Mouse (Mus musculus): ENCODE data around the gene 4930590J08Rik. TPM values are rescaled to one million over a fixed set of nuclear protein-coding genes. Genes with fewer than 3 reads are reported as not detected.

4930590J08Rik gene
- polyA plus RNA-seq, 1 experiment from 2014 or later: not detected

DNA sequence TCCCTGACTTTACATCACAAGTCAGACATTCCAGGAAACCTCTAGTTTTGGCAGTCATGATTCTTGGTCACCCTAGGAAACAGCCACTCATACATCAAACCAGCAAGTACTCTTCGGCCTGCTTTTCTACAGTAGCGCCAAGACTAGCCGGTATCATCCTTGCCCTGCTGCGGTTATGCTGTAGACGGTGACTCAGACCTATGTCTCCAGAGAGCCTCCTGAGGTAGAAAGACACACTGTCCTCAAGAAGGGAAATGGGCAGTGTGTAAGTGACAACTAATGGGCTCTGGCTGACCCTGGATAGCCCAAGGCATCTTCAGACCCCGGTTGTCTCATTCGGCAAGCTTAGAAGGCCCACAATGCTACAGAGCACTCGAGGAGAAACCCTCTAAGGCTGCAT is 62.5 kb downstream of the 4930590J08Rik start:
- 79% methylated on average over 8 of the region's 8 CpGs for WGBS (ENCODE audit: insufficient replicate concordance)
- no peak overlapping the region for H3K27ac ChIP-seq
- H3K4me3 ChIP-seq (replicated peaks): no peak overlapping the region
- H3K4me2 ChIP-seq: no peak overlapping the region
- DNase-seq (no peak), ATAC-seq (ENCODE audit: low read depth) (no peak)
- H3K9ac ChIP-seq: no peak overlapping the region
- no peaks in the 10 kb centered on the region for H3K36me3 ChIP-seq
- no peaks in the 10 kb centered on the region; the same call in 1 of the 2 replicates for H3K4me1 ChIP-seq (replicated peaks)
- no peaks in the 10 kb centered on the region for H3K27me3 ChIP-seq
- H3K9me3 ChIP-seq (replicated peaks): no peaks in the 10 kb centered on the region

DNA sequence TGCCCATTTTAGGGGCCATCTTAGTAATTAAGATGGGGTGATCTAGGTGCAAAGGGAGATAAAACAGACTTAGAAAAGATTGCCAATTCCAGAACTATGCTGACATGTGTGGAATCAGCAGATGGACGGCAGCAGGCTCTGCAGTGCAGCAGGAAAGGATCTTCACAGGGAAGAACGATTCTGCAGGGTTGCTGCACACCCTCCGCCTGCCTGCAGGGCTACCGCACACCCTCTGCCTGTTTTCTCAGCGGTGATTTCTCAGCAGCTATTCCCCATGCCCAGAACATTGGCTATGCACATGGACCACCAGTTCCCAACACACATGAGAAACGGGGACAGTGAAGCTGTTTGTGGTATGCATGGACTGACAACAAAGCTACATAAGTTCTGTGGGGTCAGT is 63.4 kb downstream of the 4930590J08Rik start:
- no peak overlapping the region for H3K9ac ChIP-seq
- no peaks in the 10 kb centered on the region for H3K9me3 ChIP-seq (replicated peaks)
- ATAC-seq (ENCODE audit: low read depth) (no peak), DNase-seq (no peak)
- 56% methylated on average over 6 of the region's 6 CpGs for WGBS (ENCODE audit: insufficient replicate concordance)
- no peak overlapping the region for H3K27ac ChIP-seq
- H3K4me1 ChIP-seq (replicated peaks): no peaks in the 10 kb centered on the region; the same call in 1 of the 2 replicates
- no peaks in the 10 kb centered on the region for H3K36me3 ChIP-seq
- H3K27me3 ChIP-seq: no peaks in the 10 kb centered on the region
- no peak overlapping the region for H3K4me3 ChIP-seq (replicated peaks)
- H3K4me2 ChIP-seq: no peak overlapping the region

DNA sequence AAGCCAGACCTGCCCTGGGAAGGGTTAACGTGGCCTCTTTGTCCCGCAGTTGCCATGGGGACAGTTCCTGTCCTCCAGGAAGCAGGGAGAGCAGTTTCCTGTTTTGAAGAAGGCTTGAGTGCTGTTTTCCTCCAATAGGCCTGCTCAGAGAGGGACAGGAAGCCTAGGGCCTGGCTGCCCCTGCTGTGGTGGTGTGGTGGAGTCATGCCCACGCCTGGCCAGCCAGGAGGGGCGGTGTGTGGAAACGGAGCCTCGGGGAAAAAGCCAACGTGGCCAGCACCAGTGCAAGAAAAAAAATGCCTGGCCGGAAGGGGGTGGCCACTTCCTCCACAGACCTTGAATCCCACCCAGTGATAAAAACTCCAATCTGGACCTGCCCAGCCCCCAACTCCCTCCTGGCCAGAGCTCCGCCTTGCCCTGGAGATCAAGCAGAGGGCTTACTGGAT is 69.6 kb downstream of the 4930590J08Rik start:
- peaks cover 10% of the 10 kb centered on the region for H3K27me3 ChIP-seq
- no peaks in the 10 kb centered on the region for H3K9me3 ChIP-seq (replicated peaks)
- H3K4me1 ChIP-seq (replicated peaks): peaks cover 20% of the 10 kb centered on the region
- ATAC-seq (ENCODE audit: low read depth) (peak; percentile 67), DNase-seq (no peak)
- H3K27ac ChIP-seq: peak overlapping the region; percentile 23; the same call in 1 of the 2 replicates
- no peak overlapping the region for H3K4me2 ChIP-seq
- no peak overlapping the region for H3K4me3 ChIP-seq (replicated peaks)
- no peaks in the 10 kb centered on the region for H3K36me3 ChIP-seq
- WGBS (ENCODE audit: insufficient replicate concordance): 13% methylated on average over 9 of the region's 9 CpGs
- H3K9ac ChIP-seq: no peak overlapping the region

DNA sequence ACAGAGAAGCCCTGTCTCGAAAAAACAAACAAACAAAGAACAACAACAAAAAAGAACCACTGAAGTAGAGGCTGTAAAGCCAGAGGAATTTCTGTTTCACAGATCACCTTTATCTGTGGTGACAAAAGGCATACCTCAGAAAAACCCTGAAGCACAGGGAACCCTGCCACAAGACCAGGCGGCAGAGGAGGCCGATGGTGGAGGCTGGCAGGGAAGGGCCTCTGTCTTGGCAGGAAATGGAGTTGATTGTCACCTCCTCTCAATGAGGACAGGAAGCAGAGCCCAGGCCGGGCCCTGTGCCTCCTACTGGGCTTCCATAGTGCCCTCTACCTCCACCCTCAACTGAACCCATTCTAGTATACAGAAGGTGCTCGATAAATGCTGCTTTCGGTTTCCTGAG is 71.4 kb downstream of the 4930590J08Rik start:
- no peak for ATAC-seq (ENCODE audit: low read depth)

DNA sequence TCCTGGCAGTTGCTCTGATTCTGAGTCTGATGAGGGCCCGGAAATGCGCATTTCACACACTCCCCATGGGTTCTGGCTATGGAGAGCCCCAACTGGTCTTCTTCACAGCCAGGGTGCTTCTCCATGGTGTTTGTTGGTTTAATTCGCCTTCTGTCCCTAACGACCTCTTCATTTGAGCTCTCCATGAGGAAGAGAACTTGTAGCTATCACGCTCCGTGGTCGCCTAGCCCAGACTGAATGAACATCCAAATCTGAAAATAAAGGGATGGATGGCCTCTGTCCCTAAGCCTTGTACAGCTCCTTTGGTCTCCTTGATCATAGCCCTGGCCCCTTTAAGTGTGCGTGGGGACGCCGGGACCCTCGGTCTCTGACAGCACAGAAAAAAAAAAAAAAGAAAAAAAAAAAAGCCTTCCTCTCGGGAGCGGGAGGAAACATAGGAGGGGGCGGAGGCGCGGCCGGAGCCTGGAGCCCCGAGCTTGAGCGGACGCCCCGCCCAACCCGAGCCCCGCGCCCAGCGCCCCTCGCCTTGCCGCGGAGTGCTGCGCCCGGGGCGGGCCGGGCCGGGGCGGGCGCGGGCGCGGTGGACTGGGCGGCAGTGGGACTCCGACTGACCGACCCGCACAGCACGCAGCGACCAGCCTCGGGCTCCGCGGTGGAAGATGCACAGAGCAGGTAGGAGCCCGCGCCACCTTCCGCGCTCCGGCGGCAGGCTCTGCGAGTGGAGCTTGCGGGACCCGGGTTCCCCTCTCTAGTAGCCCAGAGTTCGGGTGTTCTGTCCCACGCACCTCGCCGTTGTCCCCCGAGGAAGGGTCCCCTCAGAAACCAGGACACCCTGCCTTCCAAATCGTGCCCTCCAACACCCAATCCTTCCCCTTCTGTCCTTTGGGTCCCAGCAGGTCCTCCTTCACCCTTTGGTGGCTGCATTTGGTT is 76.0 kb downstream of the 4930590J08Rik start, which contains the start of gene Fgd5:
TSS of gene Fgd5 (plus strand) at position 508 of the 930 bp plus-strand sequence.
- ATAC-seq (ENCODE audit: low read depth) (peak; percentile 29; the same call in 1 of the 2 replicates), DNase-seq (no peak)
- H3K36me3 ChIP-seq: no peaks in the 10 kb centered on the region
- no peak within 1 kb of the TSS for H3K27ac ChIP-seq
- H3K4me1 ChIP-seq (replicated peaks): peaks cover 2% of the 10 kb centered on the region; the same call in 1 of the 2 replicates
- peak within 1 kb of the TSS; percentile 63 for H3K4me2 ChIP-seq
- peak within 1 kb of the TSS; percentile 53 for H3K4me3 ChIP-seq (replicated peaks)
- peak within 1 kb of the TSS; percentile 53; the same call in 1 of the 2 replicates for H3K9ac ChIP-seq
- no peaks in the 10 kb centered on the region for H3K9me3 ChIP-seq (replicated peaks)
- WGBS (ENCODE audit: insufficient replicate concordance): under 1% methylated on average over 57 of the region's 62 CpGs
- peaks cover 59% of the 10 kb centered on the region for H3K27me3 ChIP-seq

More for the DNA sequence above, 71.4 kb downstream of the 4930590J08Rik start:
- DNase-seq: no peak
- Histone ChIP-seq H3K27me3 (peaks cover 28% of the 10 kb centered on the region), H3K9ac (no peak overlapping the region), H3K9me3 (replicated peaks) (no peaks in the 10 kb centered on the region), H3K4me3 (replicated peaks) (no peak overlapping the region), H3K36me3 (no peaks in the 10 kb centered on the region), H3K4me2 (no peak overlapping the region), H3K27ac (no peak overlapping the region), H3K4me1 (replicated peaks) (peaks cover 21% of the 10 kb centered on the region)
- 37% methylated on average over 6 of the region's 6 CpGs for WGBS (ENCODE audit: insufficient replicate concordance)

DNA sequence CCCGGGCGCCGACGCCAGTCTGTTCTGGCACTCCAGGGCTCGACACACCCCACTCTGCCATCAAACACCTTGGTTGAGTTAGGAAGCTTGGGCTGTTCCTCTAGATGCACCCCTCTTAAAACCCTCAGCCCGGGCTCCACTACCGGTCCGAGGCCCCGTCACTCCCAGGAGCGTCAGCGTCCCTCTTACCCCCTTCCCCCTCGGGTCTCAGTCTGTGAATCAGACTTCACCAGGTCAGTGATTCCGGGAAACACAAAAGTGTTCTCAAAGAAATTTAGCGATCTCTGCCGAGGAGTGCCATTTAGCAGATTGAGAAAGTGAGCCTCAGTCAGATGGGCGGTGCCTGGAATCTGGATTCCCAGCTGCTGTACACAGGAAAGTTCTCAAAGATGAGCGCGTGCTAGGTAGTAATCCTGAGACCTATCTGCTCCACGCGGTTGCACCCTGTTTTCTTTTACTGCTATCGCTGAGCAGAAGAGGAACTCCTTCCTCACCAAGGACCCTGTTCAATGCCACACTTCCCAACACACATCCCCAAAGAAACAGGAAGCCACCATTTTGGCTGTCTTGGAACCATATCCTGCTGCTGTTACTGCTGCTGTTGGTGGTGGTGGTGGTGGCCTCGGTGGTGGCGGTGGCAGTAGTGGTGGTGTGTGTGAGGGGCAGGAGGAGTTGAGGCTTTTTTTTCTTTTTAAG is 76.8 kb downstream of the 4930590J08Rik start:
- no peaks in the 10 kb centered on the region for H3K9me3 ChIP-seq (replicated peaks)
- no peaks in the 10 kb centered on the region for H3K36me3 ChIP-seq
- H3K27me3 ChIP-seq: peaks cover 59% of the 10 kb centered on the region
- ATAC-seq (ENCODE audit: low read depth): no peak
- 2% methylated on average over 23 of the region's 23 CpGs for WGBS (ENCODE audit: insufficient replicate concordance)
- H3K4me2 ChIP-seq: peak overlapping the region; percentile 63
- peak overlapping the region; percentile 53; the same call in 1 of the 2 replicates for H3K9ac ChIP-seq
- peaks cover 2% of the 10 kb centered on the region; the same call in 1 of the 2 replicates for H3K4me1 ChIP-seq (replicated peaks)
- DNase-seq: no peak
- H3K27ac ChIP-seq: no peak overlapping the region
- peak overlapping the region; percentile 53 for H3K4me3 ChIP-seq (replicated peaks)

DNA sequence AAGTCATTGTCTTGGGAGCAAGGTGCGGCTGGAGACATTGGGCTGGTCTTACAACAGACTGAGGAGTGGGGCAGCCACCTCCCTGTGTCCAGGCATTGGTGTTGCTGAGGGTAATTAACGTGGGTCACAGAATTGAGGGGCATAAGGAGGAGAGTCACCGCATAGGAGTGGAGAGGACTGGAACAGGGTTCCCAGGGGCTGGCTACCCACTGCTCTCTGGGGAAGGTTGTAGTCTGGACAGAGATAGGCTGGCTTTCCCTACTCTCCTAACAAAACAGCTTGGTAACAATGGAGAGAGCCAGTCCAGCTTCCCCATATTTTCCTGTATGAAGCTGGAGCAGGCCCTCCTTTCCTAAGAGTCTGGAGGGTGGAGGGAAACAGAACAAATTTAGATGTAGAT is 77.4 kb downstream of the 4930590J08Rik start:
- DNase-seq (no peak), ATAC-seq (ENCODE audit: low read depth) (no peak)
- peaks cover 59% of the 10 kb centered on the region for H3K27me3 ChIP-seq
- H3K4me2 ChIP-seq: peak overlapping the region; percentile 63
- peak overlapping the region; percentile 53; the same call in 1 of the 2 replicates for H3K4me3 ChIP-seq (replicated peaks)
- no peak overlapping the region for H3K27ac ChIP-seq
- H3K4me1 ChIP-seq (replicated peaks): peaks cover 2% of the 10 kb centered on the region; the same call in 1 of the 2 replicates
- no peaks in the 10 kb centered on the region for H3K36me3 ChIP-seq
- WGBS (ENCODE audit: insufficient replicate concordance): 30% methylated on average over 3 of the region's 3 CpGs
- H3K9ac ChIP-seq: no peak overlapping the region
- no peaks in the 10 kb centered on the region for H3K9me3 ChIP-seq (replicated peaks)

DNA sequence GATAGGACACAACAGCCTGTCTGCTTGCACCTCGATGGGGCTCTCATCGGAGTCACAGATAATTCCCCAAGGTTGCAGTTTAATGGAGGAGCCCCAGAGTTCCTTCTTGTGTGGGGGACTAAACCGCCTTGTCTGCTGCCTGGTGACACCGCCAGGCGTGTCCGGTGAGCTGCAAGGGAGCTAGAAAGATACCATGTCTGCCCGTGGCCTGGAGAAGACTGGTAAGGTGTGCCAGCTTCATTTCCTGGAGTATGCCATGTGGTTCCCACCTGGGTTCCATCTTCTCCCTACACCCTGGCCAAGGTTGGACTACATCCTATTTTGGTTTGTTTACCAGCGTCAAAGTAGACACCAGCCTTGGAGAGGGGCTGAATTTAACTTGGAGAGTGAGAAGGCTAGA is 87.5 kb downstream of the 4930590J08Rik start:
- H3K9me3 ChIP-seq (replicated peaks): no peaks in the 10 kb centered on the region
- H3K36me3 ChIP-seq: no peaks in the 10 kb centered on the region
- ATAC-seq (ENCODE audit: low read depth): no peak
- 79% methylated on average over 8 of the region's 8 CpGs for WGBS (ENCODE audit: insufficient replicate concordance)
- no peak overlapping the region for H3K27ac ChIP-seq
- H3K4me1 ChIP-seq (replicated peaks): peaks cover 43% of the 10 kb centered on the region
- no peak overlapping the region for H3K4me3 ChIP-seq (replicated peaks)
- H3K9ac ChIP-seq: no peak overlapping the region
- H3K4me2 ChIP-seq: no peak overlapping the region
- no peak for DNase-seq
- no peaks in the 10 kb centered on the region for H3K27me3 ChIP-seq

DNA sequence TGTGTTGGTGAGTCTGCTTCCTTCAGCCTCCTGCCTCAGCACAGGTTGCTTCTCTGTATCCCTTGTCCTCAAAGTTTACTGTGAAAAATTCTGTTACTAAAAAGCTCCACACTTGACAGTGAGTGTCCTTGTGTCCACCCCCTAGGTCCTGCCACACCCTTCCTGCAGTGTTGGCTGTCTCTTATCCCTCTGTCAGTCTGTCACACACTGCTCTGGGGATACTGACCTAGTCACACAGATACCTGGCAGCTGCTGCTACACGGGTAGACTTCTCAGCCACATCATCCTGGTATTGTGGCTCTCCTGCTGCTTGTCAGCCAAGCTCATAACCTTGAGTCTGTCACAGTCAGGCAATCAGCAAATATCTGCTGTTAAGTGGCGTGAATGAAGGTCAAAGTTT is 90.2 kb downstream of the 4930590J08Rik start:
- 35% methylated on average over 2 of the region's 2 CpGs for WGBS (ENCODE audit: insufficient replicate concordance)
- peak; percentile 74 for DNase-seq
- no peaks in the 10 kb centered on the region for H3K9me3 ChIP-seq (replicated peaks)
- no peak overlapping the region for H3K4me3 ChIP-seq (replicated peaks)
- peak overlapping the region; percentile 58 for H3K4me2 ChIP-seq
- H3K27me3 ChIP-seq: no peaks in the 10 kb centered on the region
- H3K27ac ChIP-seq: peak overlapping the region; percentile 86
- peaks cover 49% of the 10 kb centered on the region for H3K4me1 ChIP-seq (replicated peaks)
- peak; percentile 85 for ATAC-seq (ENCODE audit: low read depth)
- no peaks in the 10 kb centered on the region for H3K36me3 ChIP-seq
- peak overlapping the region; percentile 23; the same call in 1 of the 2 replicates for H3K9ac ChIP-seq

DNA sequence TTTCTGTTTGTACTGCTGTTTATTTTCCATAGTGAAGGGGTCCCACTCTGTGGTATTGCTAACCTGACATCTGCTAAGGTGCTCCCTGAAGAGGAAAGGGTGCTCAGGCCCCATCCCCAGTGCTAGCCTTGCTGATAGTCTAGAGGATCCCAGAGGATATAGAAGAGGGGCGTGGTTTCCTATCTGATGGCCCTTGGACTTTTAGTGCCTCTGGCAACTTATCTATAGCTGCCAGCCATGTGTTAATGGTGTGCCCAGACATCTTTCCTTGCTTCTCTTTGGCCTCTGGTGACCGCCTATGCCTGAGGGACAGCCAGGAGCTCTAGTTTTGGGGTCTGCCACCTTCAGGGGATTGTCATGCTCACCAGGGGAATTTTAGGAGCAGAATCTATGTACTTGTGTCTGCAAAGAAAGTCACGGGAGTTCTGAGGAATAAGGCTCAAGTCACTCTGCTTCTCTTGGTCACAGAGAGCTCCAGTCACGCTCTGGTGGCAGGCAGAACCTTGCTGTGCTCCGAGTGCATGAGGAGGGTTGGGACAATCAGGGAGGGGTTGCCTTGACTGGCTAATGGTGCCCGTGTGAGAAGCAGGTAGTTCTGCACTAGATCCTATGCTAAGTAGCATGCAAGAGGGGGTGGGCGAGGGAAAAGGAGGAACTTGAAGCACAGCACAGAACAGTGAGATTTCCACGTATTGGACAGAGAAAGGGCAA is 91.3 kb downstream of the 4930590J08Rik start:
- DNase-seq (peak; percentile 74), ATAC-seq (ENCODE audit: low read depth) (peak; percentile 89)
- H3K9me3 ChIP-seq (replicated peaks): no peaks in the 10 kb centered on the region
- peak overlapping the region; percentile 19; the same call in 1 of the 2 replicates for H3K4me3 ChIP-seq (replicated peaks)
- no peaks in the 10 kb centered on the region for H3K27me3 ChIP-seq
- peak overlapping the region; percentile 53 for H3K9ac ChIP-seq
- H3K36me3 ChIP-seq: no peaks in the 10 kb centered on the region
- peak overlapping the region; percentile 58 for H3K4me2 ChIP-seq
- whole genome bisulfite sequencing (ENCODE audit: insufficient replicate concordance): 25% methylated on average over 8 of the region's 8 CpGs
- H3K27ac ChIP-seq: peak overlapping the region; percentile 86
- H3K4me1 ChIP-seq (replicated peaks): peaks cover 49% of the 10 kb centered on the region
